Mouse (Mus musculus) myocyte (in vitro differentiated cells): ENCODE results near the gene Polrmt. TPM values are rescaled to one million over a fixed set of nuclear protein-coding genes. Genes with fewer than 3 reads are reported as not detected.

Experiments used
- H3K27me3 ChIP-seq: one replicate; pipeline ENCODE4 v1.6.1; 2011; ENCODE audit not compliant: control insufficient read depth, insufficient read depth, insufficient read length
- H3K36me3 ChIP-seq: one replicate; pipeline ENCODE4 v1.6.1; 2011; ENCODE audit not compliant: control insufficient read depth, insufficient read depth
- H3K4me2 ChIP-seq: one replicate; pipeline ENCODE4 v1.6.1; 2011; ENCODE audit warnings: low read depth, control low read depth
- H3K4me3 ChIP-seq: one replicate; pipeline ENCODE4 v1.5.1; 2011; ENCODE audit warnings: mild to moderate bottlenecking, control low read depth, moderate library complexity
- H3K79me2 ChIP-seq: one replicate; pipeline ENCODE4 v1.6.1; 2011; ENCODE audit not compliant: control insufficient read depth, insufficient read depth
- H3ac ChIP-seq: one replicate; pipeline ENCODE4 v1.6.1; 2011; ENCODE audit not compliant: control insufficient read depth, insufficient read length
- CEBPB ChIP-seq: IDR thresholded peaks from 2 replicates; pipeline ENCODE4 v1.6.1; 2011; ENCODE audit warnings: mild to moderate bottlenecking, moderate library complexity; ENCODE audit not compliant: poor library complexity, insufficient read depth, severe bottlenecking
- E2F4 ChIP-seq: IDR thresholded peaks from one replicate; pipeline ENCODE4 v1.6.1; 2011; ENCODE audit warnings: mild to moderate bottlenecking, control low read depth, moderate library complexity; ENCODE audit not compliant: insufficient read depth
- MAX ChIP-seq: IDR thresholded peaks from one replicate; pipeline ENCODE4 v1.6.1; 2011; ENCODE audit warnings: low read depth, mild to moderate bottlenecking, control low read depth
- MYOD1 ChIP-seq, 3 experiments: IDR thresholded peaks; one replicate each; pipeline ENCODE4 v1.6.1; 2011; ENCODE audit warnings: control low read depth in 2 of 3, low read depth in 2 of 3, mild to moderate bottlenecking in 2 of 3, moderate library complexity in 1 of 3; ENCODE audit not compliant: insufficient read length in 2 of 3, control insufficient read depth in 1 of 3
- MYOG ChIP-seq, 3 experiments: IDR thresholded peaks; one replicate each; pipeline ENCODE4 v1.6.1; 2011; ENCODE audit warnings: control low read depth in 2 of 3, low read depth in 2 of 3, mild to moderate bottlenecking in 2 of 3; ENCODE audit not compliant: insufficient read length in 2 of 3, control insufficient read depth in 1 of 3, insufficient read depth in 1 of 3
- POLR2A ChIP-seq: IDR thresholded peaks from one replicate; pipeline ENCODE4 v1.6.1; 2011; ENCODE audit warnings: low read depth, mild to moderate bottlenecking, control low read depth, moderate library complexity; ENCODE audit not compliant: insufficient read length
- POLR2AphosphoS2 ChIP-seq: IDR thresholded peaks from one replicate; pipeline ENCODE4 v1.6.1; 2011; ENCODE audit warnings: low read depth, control low read depth; ENCODE audit not compliant: insufficient read length
- REST ChIP-seq: IDR thresholded peaks from one replicate; pipeline ENCODE4 v1.6.1; 2011; ENCODE audit warnings: mild to moderate bottlenecking, control low read depth, moderate library complexity; ENCODE audit not compliant: insufficient read depth, insufficient read length
- SRF ChIP-seq: IDR thresholded peaks from one replicate; pipeline ENCODE4 v1.6.1; 2011; ENCODE audit warnings: low read depth; ENCODE audit not compliant: control insufficient read depth, insufficient read length
- TCF12 ChIP-seq: IDR thresholded peaks from one replicate; pipeline ENCODE4 v1.6.1; 2011; ENCODE audit warnings: mild to moderate bottlenecking, control low read depth; ENCODE audit not compliant: poor library complexity, insufficient read depth, severe bottlenecking
- TCF3 ChIP-seq: IDR thresholded peaks from one replicate; pipeline ENCODE4 v1.6.1; 2011; ENCODE audit warnings: low read depth, control low read depth; ENCODE audit not compliant: insufficient read length
- USF1 ChIP-seq: IDR thresholded peaks from one replicate; pipeline ENCODE4 v1.6.1; 2011; ENCODE audit warnings: low read depth, mild to moderate bottlenecking, control low read depth, moderate library complexity
- polyA plus RNA-seq: library from polyadenylated mRNA; unstranded; fragments of >200 nt; fragmentation: generic; extraction: Trizol; gene quantifications from one replicate; pipeline ENCODE4 v1.2.1, GENCODE M21; 2012; ENCODE audit warnings: missing spikeins

Gene Polrmt
- polyA plus RNA-seq, 1 experiment: 82.3 TPM

DNA sequence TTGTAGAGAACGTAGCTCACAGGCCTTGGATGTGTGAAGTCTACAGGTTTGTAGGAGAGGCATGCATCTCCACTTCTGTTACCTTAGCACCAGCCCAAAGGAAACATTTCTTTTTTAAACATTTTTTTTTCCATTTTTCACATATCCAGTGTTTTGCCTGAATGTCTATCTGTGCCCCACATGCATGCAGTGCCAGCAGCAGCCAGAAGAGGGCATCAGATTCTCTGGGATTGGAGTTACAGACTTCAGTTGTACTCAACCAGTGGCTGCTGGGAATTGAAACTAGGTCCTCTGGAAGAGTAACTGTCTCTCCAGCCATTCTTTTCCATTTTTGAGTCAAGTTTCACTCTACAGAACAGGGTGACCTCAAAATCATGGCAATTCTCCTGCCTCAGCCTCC lies 13.9 kb downstream of the Polrmt start:
- Histone ChIP-seq H3K79me2 (no peaks in the 10 kb centered on the region), H3K27me3 (no peaks in the 10 kb centered on the region), H3K4me2 (no peak overlapping the region), H3K36me3 (peaks cover 13% of the 10 kb centered on the region), H3K4me3 (no peak overlapping the region), H3ac (no peak overlapping the region)
- TF ChIP-seq USF1 (no peak), TCF3 (no peak), MYOD1 (IDR thresholded peaks at IDR 0.05; ENCODE audit: control insufficient read depth in 1 of 3, insufficient read length in 2 of 3, low read depth in 2 of 3) (no peak), E2F4 (no peak), MAX (no peak), POLR2A (no peak), POLR2AphosphoS2 (no peak), SRF (no peak), MYOG (IDR thresholded peaks at IDR 0.05; ENCODE audit: control insufficient read depth in 1 of 3, insufficient read depth in 1 of 3, insufficient read length in 2 of 3, low read depth in 2 of 3) (no peak), CEBPB (no peak), REST (no peak), TCF12 (no peak)

GRCm38 (mm10) chr10:79729357-79729965 lies 16.9 kb downstream of the Polrmt start:
- Histone ChIP-seq H3K27me3 (peaks cover 1% of the 10 kb centered on the region), H3K79me2 (no peaks in the 10 kb centered on the region), H3K4me3 (no peak overlapping the region), H3K4me2 (no peak overlapping the region), H3ac (no peak overlapping the region), H3K36me3 (no peaks in the 10 kb centered on the region)
- TF ChIP-seq MYOG (IDR thresholded peaks at IDR 0.05; ENCODE audit: control insufficient read depth in 1 of 3, insufficient read depth in 1 of 3, insufficient read length in 2 of 3, low read depth in 2 of 3) (peak in 1 of 3 experiments; percentile 9), USF1 (no peak)

- no peaks in the 10 kb centered on the region for H3K36me3 ChIP-seq
- no peak overlapping the region for H3K4me3 ChIP-seq
Observed at GRCm38 (mm10) chr10:79728323-79729249, 17.8 kb downstream of the Polrmt start.

DNA sequence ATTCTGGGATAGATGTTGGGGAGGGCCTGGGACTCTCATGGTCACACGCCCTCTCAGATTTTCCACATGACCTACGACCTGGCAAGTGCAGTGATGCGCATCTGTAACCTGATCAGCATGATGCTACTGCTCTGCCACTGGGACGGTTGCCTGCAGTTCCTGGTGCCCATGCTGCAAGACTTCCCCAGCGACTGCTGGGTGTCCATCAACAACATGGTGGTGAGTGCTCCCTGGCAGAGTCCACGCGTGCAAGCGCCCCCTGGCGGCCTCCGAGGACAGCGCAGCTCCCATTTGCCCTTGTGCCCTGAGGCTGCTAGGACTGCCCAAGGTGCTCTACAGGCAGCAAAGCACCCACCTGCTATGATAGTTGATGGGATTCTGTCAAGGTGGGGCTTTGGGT lies 20.3 kb downstream of the Polrmt start:
- peaks cover 4% of the 10 kb centered on the region for H3K27me3 ChIP-seq
- no peak for TF ChIP-seq E2F4
- TF ChIP-seq MYOG (IDR thresholded peaks at IDR 0.05; ENCODE audit: control insufficient read depth in 1 of 3, insufficient read depth in 1 of 3, insufficient read length in 2 of 3, low read depth in 2 of 3): no peak
- no peak for TF ChIP-seq MAX
- TF ChIP-seq MYOD1 (IDR thresholded peaks at IDR 0.05; ENCODE audit: control insufficient read depth in 1 of 3, insufficient read length in 2 of 3, low read depth in 2 of 3): no peak
- no peak for TF ChIP-seq TCF12
- TF ChIP-seq POLR2A: no peak
- TF ChIP-seq TCF3: no peak
- TF ChIP-seq USF1: no peak
- no peak for TF ChIP-seq REST
- TF ChIP-seq CEBPB: no peak
- no peak for TF ChIP-seq SRF
- TF ChIP-seq POLR2AphosphoS2: no peak
- no peak overlapping the region for H3K4me2 ChIP-seq
- no peaks in the 10 kb centered on the region for H3K36me3 ChIP-seq
- no peak overlapping the region for H3ac ChIP-seq
- no peak overlapping the region for H3K4me3 ChIP-seq
- no peaks in the 10 kb centered on the region for H3K79me2 ChIP-seq

More at GRCm38 (mm10) chr10:79728323-79729249, 17.8 kb downstream of the Polrmt start:
- no peak overlapping the region for H3K4me2 ChIP-seq
- H3ac ChIP-seq: no peak overlapping the region
- H3K79me2 ChIP-seq: no peaks in the 10 kb centered on the region
- TF ChIP-seq USF1 (no peak), MYOG (IDR thresholded peaks at IDR 0.05; ENCODE audit: control insufficient read depth in 1 of 3, insufficient read depth in 1 of 3, insufficient read length in 2 of 3, low read depth in 2 of 3) (no peak), TCF12 (no peak), E2F4 (no peak), POLR2A (no peak), POLR2AphosphoS2 (no peak), MAX (no peak), REST (no peak), CEBPB (no peak), SRF (no peak), MYOD1 (IDR thresholded peaks at IDR 0.05; ENCODE audit: control insufficient read depth in 1 of 3, insufficient read length in 2 of 3, low read depth in 2 of 3) (no peak), TCF3 (no peak)
- H3K27me3 ChIP-seq: peaks cover 4% of the 10 kb centered on the region
